Mouse (Mus musculus): Measurements from ENCODE around the gene Fuk. TPM values are rescaled to one million over a fixed set of nuclear protein-coding genes. Genes with fewer than 3 reads are reported as not detected.

Fuk gene
- polyA plus RNA-seq, 1 experiment, result 7.2 TPM

DNA sequence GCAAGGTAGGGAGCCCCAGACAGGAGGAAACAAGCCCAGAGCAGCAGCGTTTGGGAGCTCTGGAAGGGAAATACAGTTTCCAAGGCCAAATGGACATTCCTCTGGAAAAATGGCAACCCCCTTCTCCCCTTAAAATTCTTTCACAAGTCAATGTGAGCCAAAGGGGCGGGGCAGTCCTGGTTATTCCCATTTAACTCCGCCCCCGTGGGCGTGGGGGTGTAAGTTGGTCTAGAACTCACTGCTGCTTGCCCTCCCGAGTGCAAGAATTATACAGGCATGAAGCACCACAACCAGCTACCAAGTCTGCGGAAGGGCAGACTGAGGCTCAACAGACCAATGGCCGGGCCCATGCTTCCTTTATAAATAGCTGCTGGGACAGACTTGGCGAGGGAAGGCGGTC lies 7.4 kb downstream of the Fuk start:
- no peak overlapping the region for H3K4me2 ChIP-seq (ENCODE audit: low read depth)
- no peaks in the 10 kb centered on the region for H3K36me3 ChIP-seq (ENCODE audit: control insufficient read depth, insufficient read depth)
- no peak overlapping the region for H3K4me3 ChIP-seq
- TF ChIP-seq MYOG (IDR thresholded peaks at IDR 0.05; ENCODE audit: control insufficient read depth in 1 of 3, insufficient read depth in 1 of 3, insufficient read length in 2 of 3, low read depth in 2 of 3) (no peak), POLR2AphosphoS2 (IDR thresholded peaks at IDR 0.05; ENCODE audit: insufficient read length, low read depth) (no peak), MYOD1 (IDR thresholded peaks at IDR 0.05; ENCODE audit: control insufficient read depth in 1 of 3, insufficient read length in 2 of 3, low read depth in 2 of 3) (no peak), POLR2A (IDR thresholded peaks at IDR 0.05; ENCODE audit: insufficient read length, low read depth) (no peak)
- no peak overlapping the region for H3ac ChIP-seq (ENCODE audit: control insufficient read depth, insufficient read length)
- H3K27me3 ChIP-seq (ENCODE audit: control insufficient read depth, insufficient read depth, insufficient read length), result no peaks in the 10 kb centered on the region
- H3K79me2 ChIP-seq (ENCODE audit: control insufficient read depth, insufficient read depth), result no peaks in the 10 kb centered on the region

DNA sequence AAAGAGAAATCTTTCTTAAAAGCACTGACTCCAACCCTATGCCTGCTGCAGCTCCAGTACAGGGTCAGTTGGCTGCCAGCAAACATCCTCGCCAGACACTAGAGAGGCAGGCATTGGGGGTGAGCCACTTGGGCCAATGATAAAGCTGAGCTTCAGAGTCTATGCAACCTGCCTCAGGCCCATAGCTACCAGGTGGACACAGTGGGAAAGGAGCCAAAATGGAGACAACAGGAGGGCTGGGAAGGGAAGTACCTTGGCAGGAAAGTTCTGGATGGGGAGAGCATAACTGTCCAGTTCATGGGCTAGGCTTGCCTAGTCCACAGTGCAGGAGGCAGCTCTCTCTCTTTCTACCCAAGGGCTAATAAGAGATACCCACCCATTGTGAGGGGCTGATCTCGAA lies 9.4 kb downstream of the Fuk start:
- Histone ChIP-seq H3K36me3 (ENCODE audit: control insufficient read depth, insufficient read depth) (no peaks in the 10 kb centered on the region), H3K4me3 (no peak overlapping the region), H3ac (ENCODE audit: control insufficient read depth, insufficient read length) (no peak overlapping the region), H3K4me2 (ENCODE audit: low read depth) (no peak overlapping the region), H3K79me2 (ENCODE audit: control insufficient read depth, insufficient read depth) (no peaks in the 10 kb centered on the region), H3K27me3 (ENCODE audit: control insufficient read depth, insufficient read depth, insufficient read length) (no peaks in the 10 kb centered on the region)
- TF ChIP-seq SRF (IDR thresholded peaks at IDR 0.05; ENCODE audit: control insufficient read depth, insufficient read length, low read depth), result no peak

DNA sequence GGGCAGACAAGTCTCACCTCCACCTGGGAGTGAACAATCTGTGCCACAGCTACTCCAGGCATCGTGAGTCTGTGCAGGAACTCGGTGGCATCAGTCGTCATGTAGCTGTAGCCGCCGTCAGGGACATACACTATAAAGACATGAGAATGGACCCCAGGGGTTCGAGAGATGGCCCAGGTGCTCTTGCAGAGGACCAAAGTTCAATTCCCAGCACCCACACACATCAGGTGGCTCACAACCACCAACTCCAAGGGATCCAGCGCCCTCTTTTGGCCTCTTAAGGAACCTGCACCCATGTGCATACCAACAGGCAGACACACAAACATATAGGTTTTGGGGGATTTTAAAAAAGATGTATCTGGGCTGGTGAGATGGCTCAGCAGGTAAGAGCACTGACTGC lies 10.2 kb downstream of the Fuk start:
- TF ChIP-seq SRF (IDR thresholded peaks at IDR 0.05; ENCODE audit: control insufficient read depth, insufficient read length, low read depth), result no peak
- TF ChIP-seq USF1 (IDR thresholded peaks at IDR 0.05; ENCODE audit: low read depth), result no peak
- no peak for TF ChIP-seq REST (IDR thresholded peaks at IDR 0.05; ENCODE audit: insufficient read depth, insufficient read length)
- TF ChIP-seq MYOD1 (IDR thresholded peaks at IDR 0.05; ENCODE audit: control insufficient read depth in 1 of 3, insufficient read length in 2 of 3, low read depth in 2 of 3), result no peak
- TF ChIP-seq CEBPB (IDR thresholded peaks at IDR 0.05; ENCODE audit: insufficient read depth, poor library complexity, severe bottlenecking), result no peak
- no peak for TF ChIP-seq POLR2A (IDR thresholded peaks at IDR 0.05; ENCODE audit: insufficient read length, low read depth)
- no peak for TF ChIP-seq MYOG (IDR thresholded peaks at IDR 0.05; ENCODE audit: control insufficient read depth in 1 of 3, insufficient read depth in 1 of 3, insufficient read length in 2 of 3, low read depth in 2 of 3)
- no peak for TF ChIP-seq POLR2AphosphoS2 (IDR thresholded peaks at IDR 0.05; ENCODE audit: insufficient read length, low read depth)
- TF ChIP-seq MAX (IDR thresholded peaks at IDR 0.05; ENCODE audit: low read depth), result no peak
- no peak for TF ChIP-seq TCF3 (IDR thresholded peaks at IDR 0.05; ENCODE audit: insufficient read length, low read depth)
- H3K4me3 ChIP-seq, result no peak overlapping the region
- H3K27me3 ChIP-seq (ENCODE audit: control insufficient read depth, insufficient read depth, insufficient read length), result no peaks in the 10 kb centered on the region
- no peak overlapping the region for H3K4me2 ChIP-seq (ENCODE audit: low read depth)
- H3K36me3 ChIP-seq (ENCODE audit: control insufficient read depth, insufficient read depth), result no peaks in the 10 kb centered on the region
- no peaks in the 10 kb centered on the region for H3K79me2 ChIP-seq (ENCODE audit: control insufficient read depth, insufficient read depth)
- H3ac ChIP-seq (ENCODE audit: control insufficient read depth, insufficient read length), result no peak overlapping the region

DNA sequence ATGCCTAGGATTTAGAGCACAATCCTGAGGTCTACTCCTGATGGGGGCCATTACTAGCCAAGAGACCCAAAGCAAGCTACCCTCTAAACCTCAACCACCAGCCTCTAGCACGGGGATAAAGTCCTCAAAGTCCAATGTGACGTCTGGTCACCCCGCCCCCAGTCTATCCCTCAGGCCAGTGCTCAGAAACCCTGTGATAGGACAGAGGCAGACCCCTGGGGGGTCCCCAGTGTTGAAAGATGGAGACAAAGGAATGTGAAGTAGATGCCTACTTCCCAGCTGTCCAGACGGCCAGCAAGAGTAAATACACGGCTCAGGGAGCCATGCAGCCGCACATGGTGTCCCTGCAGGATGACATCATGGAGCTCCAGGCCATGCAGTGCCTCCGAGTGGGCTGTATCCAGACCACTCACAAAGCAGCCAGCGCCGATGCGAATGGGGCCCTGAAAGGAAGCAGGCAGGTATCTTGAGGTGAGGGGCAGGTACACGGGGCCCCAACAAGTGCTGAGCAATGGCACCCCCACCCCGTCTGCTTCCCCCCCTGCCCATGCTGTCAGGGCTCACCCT lies 12.3 kb downstream of the Fuk start:
- no peak overlapping the region for H3ac ChIP-seq (ENCODE audit: control insufficient read depth, insufficient read length)
- H3K36me3 ChIP-seq (ENCODE audit: control insufficient read depth, insufficient read depth), result no peaks in the 10 kb centered on the region
- H3K27me3 ChIP-seq (ENCODE audit: control insufficient read depth, insufficient read depth, insufficient read length), result no peaks in the 10 kb centered on the region
- no peak overlapping the region for H3K4me2 ChIP-seq (ENCODE audit: low read depth)
- TF ChIP-seq USF1 (IDR thresholded peaks at IDR 0.05; ENCODE audit: low read depth) (no peak), SRF (IDR thresholded peaks at IDR 0.05; ENCODE audit: control insufficient read depth, insufficient read length, low read depth) (no peak), TCF12 (IDR thresholded peaks at IDR 0.05; ENCODE audit: insufficient read depth, poor library complexity, severe bottlenecking) (no peak), MYOG (IDR thresholded peaks at IDR 0.05; ENCODE audit: control insufficient read depth in 1 of 3, insufficient read depth in 1 of 3, insufficient read length in 2 of 3, low read depth in 2 of 3) (no peak), CEBPB (IDR thresholded peaks at IDR 0.05; ENCODE audit: insufficient read depth, poor library complexity, severe bottlenecking) (no peak), POLR2AphosphoS2 (IDR thresholded peaks at IDR 0.05; ENCODE audit: insufficient read length, low read depth) (no peak), MYOD1 (IDR thresholded peaks at IDR 0.05; ENCODE audit: control insufficient read depth in 1 of 3, insufficient read length in 2 of 3, low read depth in 2 of 3) (no peak), MAX (IDR thresholded peaks at IDR 0.05; ENCODE audit: low read depth) (no peak), TCF3 (IDR thresholded peaks at IDR 0.05; ENCODE audit: insufficient read length, low read depth) (no peak)
- H3K4me3 ChIP-seq, result no peak overlapping the region
- H3K79me2 ChIP-seq (ENCODE audit: control insufficient read depth, insufficient read depth), result no peaks in the 10 kb centered on the region

DNA sequence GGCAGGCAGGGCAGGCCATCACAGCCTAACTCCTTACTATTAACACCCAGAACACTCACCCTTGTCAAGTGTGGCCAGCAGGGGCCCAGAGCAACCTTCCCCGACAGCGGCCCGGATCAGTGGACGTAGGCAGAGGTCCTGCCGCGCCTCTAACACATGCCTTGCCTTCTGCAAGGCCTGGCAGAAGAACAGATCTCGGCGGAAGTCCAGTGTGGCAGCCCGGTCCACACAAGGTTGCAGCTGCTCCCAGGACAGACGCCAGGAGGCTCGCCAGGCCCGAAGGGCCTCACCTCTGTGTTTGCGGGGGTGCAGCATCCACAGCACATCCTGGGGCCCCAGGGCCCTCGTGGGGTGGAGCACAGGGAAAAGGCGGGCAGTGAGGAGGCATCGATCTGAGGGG lies 13.4 kb downstream of the Fuk start:
- no peaks in the 10 kb centered on the region for H3K27me3 ChIP-seq (ENCODE audit: control insufficient read depth, insufficient read depth, insufficient read length)
- no peak overlapping the region for H3K4me3 ChIP-seq
- no peak overlapping the region for H3ac ChIP-seq (ENCODE audit: control insufficient read depth, insufficient read length)
- no peaks in the 10 kb centered on the region for H3K79me2 ChIP-seq (ENCODE audit: control insufficient read depth, insufficient read depth)
- no peak overlapping the region for H3K4me2 ChIP-seq (ENCODE audit: low read depth)
- TF ChIP-seq MYOD1 (IDR thresholded peaks at IDR 0.05; ENCODE audit: control insufficient read depth in 1 of 3, insufficient read length in 2 of 3, low read depth in 2 of 3) (no peak), MYOG (IDR thresholded peaks at IDR 0.05; ENCODE audit: control insufficient read depth in 1 of 3, insufficient read depth in 1 of 3, insufficient read length in 2 of 3, low read depth in 2 of 3) (no peak), SRF (IDR thresholded peaks at IDR 0.05; ENCODE audit: control insufficient read depth, insufficient read length, low read depth) (no peak), USF1 (IDR thresholded peaks at IDR 0.05; ENCODE audit: low read depth) (no peak), POLR2AphosphoS2 (IDR thresholded peaks at IDR 0.05; ENCODE audit: insufficient read length, low read depth) (no peak), MAX (IDR thresholded peaks at IDR 0.05; ENCODE audit: low read depth) (no peak), TCF12 (IDR thresholded peaks at IDR 0.05; ENCODE audit: insufficient read depth, poor library complexity, severe bottlenecking) (no peak), REST (IDR thresholded peaks at IDR 0.05; ENCODE audit: insufficient read depth, insufficient read length) (no peak), E2F4 (IDR thresholded peaks at IDR 0.05; ENCODE audit: insufficient read depth) (no peak), CEBPB (IDR thresholded peaks at IDR 0.05; ENCODE audit: insufficient read depth, poor library complexity, severe bottlenecking) (no peak), POLR2A (IDR thresholded peaks at IDR 0.05; ENCODE audit: insufficient read length, low read depth) (no peak), TCF3 (IDR thresholded peaks at IDR 0.05; ENCODE audit: insufficient read length, low read depth) (no peak)
- no peaks in the 10 kb centered on the region for H3K36me3 ChIP-seq (ENCODE audit: control insufficient read depth, insufficient read depth)
